Mouse (Mus musculus): ENCODE results near the gene Mettl14. TPM values are rescaled to one million over a fixed set of nuclear protein-coding genes. Genes with fewer than 3 reads are reported as not detected.

The Mettl14 gene
- 26.9 TPM for polyA plus RNA-seq (2015; fragmentation: Illumina TruSeq; extraction: RNeasy Lipid Tissue Mini Kit (QIAGEN cat#74804); ENCODE audit: insufficient read depth, low replicate concordance)

GRCm38 (mm10) chr3:123385486-123386156 is at the start of gene Mettl14:
Gene Mettl14, minus strand, starts transcription at chr3:123386108.

Other genes starting within 250 kb of the Mettl14 start
- 40.1 TPM for gene Synpo2, start 150.0 kb downstream of the Mettl14 start, polyA plus RNA-seq (2015; fragmentation: Illumina TruSeq; extraction: RNeasy Lipid Tissue Mini Kit (QIAGEN cat#74804); ENCODE audit: insufficient read depth, low replicate concordance)
- 33.4 TPM for gene Sec24d, start 118.7 kb downstream of the Mettl14 start, polyA plus RNA-seq (2015; fragmentation: Illumina TruSeq; extraction: RNeasy Lipid Tissue Mini Kit (QIAGEN cat#74804); ENCODE audit: insufficient read depth, low replicate concordance)
- gene Prss12, start 60.8 kb upstream of the Mettl14 start, polyA plus RNA-seq (2015; fragmentation: Illumina TruSeq; extraction: RNeasy Lipid Tissue Mini Kit (QIAGEN cat#74804); ENCODE audit: insufficient read depth, low replicate concordance) = 3.9 TPM

All from spleen, adult 10 weeks (tissue).